Mouse (Mus musculus) T-cell, adult 2 months (primary cell): ENCODE measurements at regions not wholly inside any gene's neighbourhood (a gene's known extent, or its start where the extent isn't known, plus 50 kb on each side); places are given as distances from the start of the nearest gene placed in this dataset.

Experiments used
- DNase-seq: peaks from one replicate; pipeline ENCODE4 v3.0.0; 2022; ENCODE audit warnings: low spot score

- DNase-seq = peak; percentile 27
Measured at GRCm38 (mm10) chr13:37619841-37620725, 158.1 kb upstream of the Rreb1 start.

GRCm38 (mm10) chr13:37621319-37622050 is 156.7 kb upstream of the Rreb1 start:
- no peak for DNase-seq

DNA sequence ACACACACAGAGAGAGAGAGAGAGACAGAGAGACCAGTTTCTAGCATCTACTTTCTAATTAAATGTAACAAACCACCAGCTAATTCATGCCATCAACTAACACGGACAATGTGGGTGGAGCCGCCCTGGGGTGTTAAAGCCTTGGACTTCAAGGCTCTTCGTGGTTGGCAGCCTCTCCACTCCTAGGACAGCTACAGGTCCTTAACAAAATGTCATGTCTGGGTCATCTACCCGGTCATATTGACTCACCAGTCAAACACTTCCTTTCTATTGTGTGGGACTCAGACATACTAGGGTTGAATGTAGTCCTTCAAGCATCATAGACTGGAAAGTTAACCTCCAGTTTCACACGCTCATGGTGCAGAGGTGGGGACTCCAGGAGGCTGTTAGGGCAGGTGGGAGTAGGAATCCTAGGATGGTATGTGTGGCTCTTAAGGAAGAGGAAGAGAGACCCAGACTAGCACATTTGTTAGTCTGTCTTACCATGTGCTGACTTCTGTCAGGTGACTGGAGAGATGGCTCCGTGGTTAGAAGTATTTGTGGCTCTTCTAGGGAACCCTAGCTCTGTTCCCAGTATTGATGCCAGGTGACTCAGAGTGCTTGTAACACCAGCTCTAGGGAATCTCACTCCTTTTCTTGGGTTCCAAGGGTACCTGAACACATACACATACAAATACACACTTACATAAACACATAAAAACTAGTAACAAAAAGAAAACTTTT is 155.7 kb upstream of the Rreb1 start:
- DNase-seq = no peak

- no peak for DNase-seq
Measured at GRCm38 (mm10) chr13:37624741-37625140, 153.5 kb upstream of the Rreb1 start.

- DNase-seq = no peak
Measured at GRCm38 (mm10) chr13:37625532-37626235, 152.5 kb upstream of the Rreb1 start.

DNA sequence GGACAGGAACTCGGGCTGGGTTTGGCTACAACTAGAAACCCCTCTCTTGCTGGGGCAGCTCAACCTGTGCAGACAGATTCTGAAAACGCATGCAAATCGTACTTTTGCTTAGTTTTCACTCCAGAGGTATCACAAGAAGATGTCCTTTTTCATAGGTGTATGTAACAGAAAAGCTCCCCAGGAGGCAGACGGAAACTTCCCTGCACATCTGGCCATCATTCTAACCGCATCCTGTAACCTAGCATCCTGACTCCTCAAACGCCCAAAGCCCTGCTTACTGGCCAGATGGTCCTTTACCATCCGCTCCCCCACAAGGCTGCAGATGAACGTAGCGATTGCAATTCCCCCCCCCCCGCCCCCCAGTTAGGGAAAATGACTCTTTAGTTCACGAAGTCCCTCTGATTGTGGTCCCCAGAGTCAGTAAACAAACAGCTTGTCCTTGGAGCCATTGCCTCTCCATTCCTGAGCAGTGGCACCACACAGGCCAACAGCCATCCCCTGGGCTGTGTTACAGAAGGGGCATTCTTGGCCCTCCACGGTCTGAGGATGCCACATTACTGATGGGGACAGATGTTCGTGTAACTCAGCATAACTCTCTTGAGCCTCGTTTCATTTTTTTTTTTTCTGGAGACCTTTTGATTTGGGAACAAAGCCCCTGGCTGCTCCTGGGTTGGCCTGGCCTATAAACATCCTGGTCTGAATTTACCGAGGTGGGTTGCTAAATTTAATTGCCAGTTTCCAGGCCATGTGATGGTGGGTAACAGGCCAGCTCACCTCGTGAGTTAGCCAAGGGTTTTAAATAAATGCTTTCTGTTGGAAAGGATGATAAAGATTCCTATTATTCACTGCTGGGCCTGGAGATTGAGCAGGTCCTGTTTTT is 149.6 kb upstream of the Rreb1 start:
- DNase-seq = peak; percentile 26

GRCm38 (mm10) chr13:37629271-37629899 is 148.8 kb upstream of the Rreb1 start:
- no peak for DNase-seq

DNA sequence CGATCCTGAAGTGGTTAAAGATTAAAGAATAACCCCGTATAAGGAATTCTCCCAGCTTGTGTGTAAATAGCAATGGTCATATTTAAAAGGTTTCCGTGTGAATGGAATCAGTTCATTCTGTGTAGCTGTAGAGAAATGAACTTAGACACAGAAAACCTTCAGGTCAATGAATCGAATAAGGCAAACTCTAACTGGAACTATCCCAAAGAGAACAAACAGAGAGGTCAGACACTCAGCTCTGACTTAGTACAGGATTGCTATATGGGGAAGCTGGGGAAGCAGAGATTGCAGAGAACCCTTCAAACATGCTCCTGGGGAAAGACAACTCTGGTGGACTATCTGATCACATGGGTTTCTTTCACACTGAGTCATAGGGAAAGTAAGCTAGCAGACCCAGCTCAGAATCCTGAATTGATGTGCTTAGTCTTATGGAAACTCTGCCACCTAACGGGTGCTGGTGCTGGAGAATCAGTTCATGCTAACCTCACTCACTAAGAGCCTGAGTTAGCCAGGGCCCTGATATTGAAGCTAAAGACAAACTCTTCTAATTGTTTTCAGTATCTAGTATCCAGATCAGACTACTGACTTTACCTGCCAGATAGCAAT is 145.3 kb upstream of the Rreb1 start:
- DNase-seq = no peak

DNA sequence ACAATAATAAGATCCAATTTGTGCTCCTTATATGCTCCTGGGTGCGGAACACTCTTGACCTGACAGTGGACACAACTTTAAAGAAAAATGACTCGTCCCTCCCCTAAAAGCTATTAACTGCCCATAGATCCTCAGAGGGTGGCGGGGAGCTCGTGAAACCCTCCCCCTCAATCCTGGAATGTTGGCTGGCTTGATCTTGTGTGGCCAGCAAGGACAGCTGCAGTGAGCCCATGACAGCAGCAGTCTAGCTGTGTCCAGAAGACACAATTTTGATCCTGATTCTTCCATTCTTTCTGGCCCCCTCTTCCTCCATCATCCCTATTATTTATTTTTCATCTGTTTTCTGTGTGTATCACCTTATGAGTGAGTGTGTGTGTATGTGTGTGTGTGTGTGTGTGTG is 141.8 kb upstream of the Rreb1 start:
- DNase-seq = no peak

GRCm38 (mm10) chr13:37637151-37637550 is 141.0 kb upstream of the Rreb1 start:
- DNase-seq = no peak

GRCm38 (mm10) chr13:37638071-37638511 is 140.1 kb upstream of the Rreb1 start:
- no peak for DNase-seq

DNA sequence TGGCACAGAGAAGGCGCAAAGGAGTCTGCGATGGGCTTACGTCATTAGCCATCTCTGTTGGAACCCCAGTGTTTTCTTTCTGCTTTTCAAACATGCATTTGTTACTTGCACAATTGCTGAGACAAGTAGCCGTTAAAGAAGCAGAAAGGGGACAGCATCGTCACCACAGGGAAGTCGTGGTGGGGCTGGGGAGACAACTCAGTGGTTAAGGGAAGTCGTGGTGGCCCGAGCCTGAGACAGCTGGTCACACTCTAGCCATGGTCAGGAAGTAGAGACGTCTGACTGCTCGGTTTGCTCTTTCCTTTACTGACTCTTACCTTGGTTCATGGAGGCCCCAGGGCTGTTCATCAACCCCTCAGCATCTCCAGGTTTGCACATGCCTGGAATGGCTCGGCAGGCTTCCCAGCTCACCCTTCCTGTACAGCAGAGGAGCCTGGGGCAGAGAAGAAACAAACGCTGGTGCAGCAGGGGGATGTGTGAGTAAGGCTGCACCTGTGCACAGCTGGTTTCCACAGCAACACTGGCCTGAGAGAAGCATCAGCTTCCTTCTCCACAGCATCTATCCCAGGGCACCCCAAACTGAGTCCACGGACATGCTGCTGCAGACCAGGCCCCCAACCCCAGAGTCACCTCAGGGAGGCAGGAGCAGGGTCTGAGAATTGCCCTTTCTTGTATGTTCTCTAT is 135.6 kb upstream of the Rreb1 start:
- DNase-seq = no peak

DNA sequence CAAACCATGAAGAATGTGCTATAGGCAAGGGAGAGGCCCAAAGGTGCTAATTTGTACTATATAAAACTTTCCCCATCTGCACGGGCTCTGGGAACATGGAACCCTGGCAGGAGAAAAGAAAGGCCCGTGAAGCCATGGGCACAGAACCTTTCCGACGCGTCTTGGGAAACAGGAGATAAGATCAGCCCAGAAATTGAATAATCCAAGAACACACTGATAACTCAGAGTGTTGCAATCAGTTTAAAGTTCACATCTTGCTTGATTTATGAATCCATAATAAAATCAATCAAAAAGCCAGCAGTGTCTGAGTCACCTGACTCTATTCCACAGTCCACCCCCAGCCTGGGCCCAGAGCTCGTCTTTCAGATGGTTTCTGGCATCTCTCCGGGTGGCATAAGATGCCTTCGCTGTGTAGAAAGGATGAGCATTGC is 133.4 kb upstream of the Rreb1 start:
- DNase-seq = no peak

DNA sequence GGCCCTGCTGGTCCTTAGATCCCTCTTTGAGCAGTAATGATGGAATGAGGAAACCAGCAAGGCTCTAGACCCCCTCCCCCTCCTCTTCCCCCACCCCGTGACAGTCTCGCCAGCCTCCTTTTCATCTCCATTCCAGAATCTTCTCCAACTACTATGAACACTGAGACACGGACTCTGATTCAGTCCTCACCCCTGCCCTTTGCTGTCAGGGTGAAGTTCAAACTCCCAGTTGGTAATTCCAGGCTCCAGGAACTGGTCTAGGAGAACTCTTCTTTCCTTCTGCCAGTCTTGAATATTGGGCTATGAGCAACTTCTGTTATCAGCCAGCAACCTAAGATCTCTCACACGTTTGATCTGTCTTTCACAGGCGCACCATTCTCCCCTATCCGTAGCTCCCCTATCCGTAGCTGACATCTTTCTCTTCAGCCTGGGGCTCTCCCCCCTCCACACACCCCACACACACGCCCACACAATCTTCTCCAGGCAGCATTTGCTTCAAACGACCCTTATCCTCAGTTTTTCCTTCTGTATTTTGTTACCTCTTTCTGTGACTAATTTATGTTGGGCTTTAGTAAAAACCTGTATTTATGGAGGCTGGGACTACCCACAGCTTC is 128.6 kb upstream of the Rreb1 start:
- no peak for DNase-seq

DNA sequence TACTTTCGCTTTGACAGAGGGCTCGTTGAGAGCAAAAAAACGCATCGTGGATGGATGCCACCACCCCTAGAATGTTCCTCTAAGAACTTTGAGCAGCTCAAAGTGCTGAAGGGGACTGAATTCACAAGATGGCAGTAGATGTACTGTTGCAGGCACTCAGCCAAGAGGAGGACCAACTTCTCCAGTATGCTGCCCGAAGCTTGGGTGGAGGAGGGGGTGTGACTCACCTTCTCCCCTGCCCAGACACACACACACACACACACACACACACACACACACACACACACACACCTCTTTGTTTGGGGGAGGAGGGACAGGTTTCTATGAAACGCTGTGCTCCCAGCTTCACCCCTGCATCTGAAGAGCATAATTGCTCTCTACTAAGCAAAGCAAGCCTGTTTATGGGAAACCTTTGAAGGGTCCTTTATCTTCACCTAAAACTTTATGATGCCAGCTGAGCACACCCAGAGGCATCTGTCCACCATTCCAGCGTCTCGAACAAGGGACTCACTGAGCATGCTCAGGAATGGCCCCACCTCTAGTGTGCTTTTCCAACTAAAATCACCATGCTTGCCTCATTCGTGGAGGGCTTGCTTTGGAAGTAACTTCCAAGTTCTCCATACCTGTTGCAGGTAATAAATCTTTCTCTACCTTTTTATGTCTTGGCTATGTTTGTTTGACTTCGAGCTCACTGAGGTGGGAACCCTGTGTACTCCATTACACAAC is 126.8 kb upstream of the Rreb1 start:
- no peak for DNase-seq

DNA sequence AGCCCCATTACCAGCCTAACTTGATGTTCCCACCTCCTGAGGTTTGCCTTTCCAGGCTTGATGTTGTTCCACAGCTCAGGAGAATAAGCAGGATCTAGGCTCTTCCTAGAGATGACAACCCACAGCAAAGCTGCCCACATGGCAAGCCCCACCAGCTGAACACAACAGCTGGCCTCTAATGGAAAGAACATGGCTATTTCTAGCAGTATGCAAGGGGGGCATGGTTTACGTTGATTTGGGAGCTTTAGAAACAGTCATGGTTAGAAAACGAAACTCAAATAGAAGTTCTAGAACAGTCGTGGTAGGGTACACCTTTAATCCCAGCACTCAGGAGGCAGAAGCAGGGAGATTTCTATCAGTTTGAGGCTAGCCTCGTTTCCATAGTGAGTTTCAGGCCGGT is 123.5 kb upstream of the Rreb1 start:
- no peak for DNase-seq

- no peak for DNase-seq
Measured at GRCm38 (mm10) chr13:37657248-37657647, 121.0 kb upstream of the Rreb1 start.

DNA sequence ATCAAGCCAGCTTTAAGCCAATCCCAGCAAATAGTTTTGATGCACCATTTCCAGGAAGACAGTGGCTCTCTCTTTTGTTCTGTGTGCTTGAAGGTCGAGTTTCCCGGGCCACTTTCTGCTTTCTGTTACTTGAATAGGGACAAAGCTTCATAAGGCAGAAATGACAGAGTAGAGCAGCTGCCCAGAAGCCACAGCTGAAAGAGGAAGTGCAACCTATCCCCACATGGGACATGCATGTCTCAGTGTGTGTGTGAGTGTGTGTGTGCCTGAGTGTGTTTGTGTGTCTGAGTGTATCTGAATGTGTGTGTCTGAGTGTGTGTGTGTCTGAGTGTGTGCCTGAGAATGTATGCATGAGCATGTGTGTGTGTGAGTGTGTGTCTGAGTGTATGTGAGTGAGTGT is 120.2 kb upstream of the Rreb1 start:
- peak; percentile 28 for DNase-seq
